Mouse (Mus musculus): ENCODE results near the gene Rdm1.

The Rdm1 gene

GRCm38 (mm10) chr11:101657886-101658750 lies 31.1 kb downstream of the Rdm1 start:
- peak; percentile 69 to 77 for DNase-seq (ENCODE audit: low spot score in 2 of 2)

- peak in 1 of 2 experiments; percentile 45 for DNase-seq (ENCODE audit: low spot score in 2 of 2)
Measured at GRCm38 (mm10) chr11:101658751-101659558, 32.0 kb downstream of the Rdm1 start.

GRCm38 (mm10) chr11:101661191-101661590 lies 34.2 kb downstream of the Rdm1 start:
- no peak for DNase-seq (ENCODE audit: low spot score in 2 of 2)

DNA sequence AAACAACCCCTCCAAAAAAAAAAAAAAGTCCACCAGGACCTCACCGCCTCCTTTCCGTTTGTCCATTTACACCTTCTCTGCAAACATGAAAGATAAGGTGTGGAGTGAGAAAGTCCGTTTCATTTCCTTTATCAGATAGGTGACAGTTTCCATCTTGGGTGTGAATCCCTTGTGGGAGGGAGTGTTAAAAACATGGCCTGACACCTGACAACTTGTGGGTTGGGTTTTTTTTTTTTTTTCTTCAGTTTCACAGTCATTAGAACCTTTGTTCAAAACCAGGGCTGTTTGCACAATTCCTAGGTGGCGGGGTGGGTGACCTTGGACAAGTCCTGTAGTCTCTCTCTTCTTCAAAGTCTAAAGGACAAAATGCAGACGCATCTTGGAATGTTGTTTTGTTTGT lies 34.8 kb downstream of the Rdm1 start:
- DNase-seq (ENCODE audit: low spot score in 2 of 2): no peak

- DNase-seq (ENCODE audit: low spot score in 2 of 2): no peak
Measured at GRCm38 (mm10) chr11:101663229-101664027, 36.4 kb downstream of the Rdm1 start.

DNA sequence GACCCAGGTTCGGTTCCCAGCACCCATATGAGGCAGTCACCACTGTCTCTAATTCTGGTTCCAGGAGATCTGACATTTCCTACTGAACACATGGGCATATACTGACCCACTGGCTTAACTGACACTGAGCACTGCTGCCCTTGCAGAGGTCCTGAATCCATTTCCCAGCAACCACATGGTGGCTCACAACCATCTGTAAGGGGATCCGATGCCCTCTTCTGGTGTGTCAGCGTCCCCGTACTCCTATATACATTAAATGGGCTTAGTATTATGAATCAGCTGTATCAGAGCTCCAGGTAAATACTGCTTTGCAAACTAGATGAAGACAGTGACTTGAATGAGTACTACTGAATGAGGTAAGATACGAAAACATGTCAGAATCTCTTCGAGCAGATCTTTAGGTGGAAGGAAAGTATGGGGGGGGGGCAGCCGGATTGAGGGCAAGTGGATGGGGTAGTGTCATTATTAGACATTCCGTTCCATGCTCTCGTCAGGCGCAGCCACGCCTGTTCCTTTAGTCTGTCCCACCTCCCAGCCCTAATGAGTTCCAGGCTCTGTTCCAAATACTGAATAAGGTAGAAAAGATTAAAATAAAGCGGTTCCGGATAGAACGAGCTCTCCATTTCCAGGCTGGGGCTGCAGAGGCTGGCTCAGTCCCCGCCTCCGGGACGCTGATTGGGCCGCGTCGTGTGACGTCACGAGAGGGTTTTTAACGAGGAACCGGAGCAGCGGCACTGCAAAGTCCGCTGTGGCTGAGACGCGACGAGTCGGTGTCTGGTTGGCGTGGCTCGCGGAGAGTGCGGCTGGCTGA lies 38.0 kb downstream of the Rdm1 start, which contains the start of gene Arl4d:
Gene Arl4d (plus strand): TSS at position 717 of the 811 bp plus-strand sequence.
- peak; percentile 92 to 95 for DNase-seq (ENCODE audit: low spot score in 2 of 2)

GRCm38 (mm10) chr11:101665636-101665992 lies 38.6 kb downstream of the Rdm1 start:
- no peak for DNase-seq (ENCODE audit: low spot score in 2 of 2)

- DNase-seq (ENCODE audit: low spot score in 2 of 2): no peak
Measured at GRCm38 (mm10) chr11:101666626-101667345, 39.8 kb downstream of the Rdm1 start.

DNA sequence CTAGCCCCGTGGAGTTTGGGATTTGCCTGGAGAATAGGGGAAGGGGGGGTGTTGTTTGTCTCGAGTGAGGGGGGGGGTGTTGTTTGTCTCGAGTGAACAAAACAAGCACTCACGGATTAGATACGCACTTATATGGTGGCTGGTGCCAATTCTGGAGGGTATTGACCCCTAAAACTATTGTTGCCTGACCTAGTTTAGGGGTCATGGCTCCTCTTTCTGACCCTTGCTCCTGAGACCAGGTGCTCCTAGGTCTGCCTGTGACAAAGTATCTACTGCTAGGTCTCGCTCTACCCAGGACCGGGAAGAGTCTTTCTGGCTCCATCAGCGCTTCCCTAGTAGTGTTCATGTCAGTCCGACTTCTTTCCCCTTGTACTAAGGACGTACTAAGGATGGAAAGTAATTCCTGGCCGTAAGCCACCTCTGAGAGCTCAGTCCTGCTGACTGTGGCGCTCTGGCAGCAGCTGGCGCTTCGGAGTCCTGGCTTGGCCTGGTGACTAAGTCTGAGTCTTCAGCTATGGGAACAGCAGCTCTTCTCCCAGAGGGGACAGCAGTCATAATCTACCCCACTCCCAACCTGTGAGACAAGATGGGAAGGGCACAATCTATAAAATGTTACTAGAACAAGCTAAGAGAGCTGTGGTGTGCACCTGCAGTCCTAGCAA lies 41.0 kb downstream of the Rdm1 start:
- peak in 1 of 2 experiments; percentile 30 for DNase-seq (ENCODE audit: low spot score in 2 of 2)

- DNase-seq (ENCODE audit: low spot score in 2 of 2): no peak
Measured at GRCm38 (mm10) chr11:101668546-101669261, 41.7 kb downstream of the Rdm1 start.

- DNase-seq (ENCODE audit: low spot score in 2 of 2): no peak
Measured at GRCm38 (mm10) chr11:101670334-101670733, 43.3 kb downstream of the Rdm1 start.

DNA sequence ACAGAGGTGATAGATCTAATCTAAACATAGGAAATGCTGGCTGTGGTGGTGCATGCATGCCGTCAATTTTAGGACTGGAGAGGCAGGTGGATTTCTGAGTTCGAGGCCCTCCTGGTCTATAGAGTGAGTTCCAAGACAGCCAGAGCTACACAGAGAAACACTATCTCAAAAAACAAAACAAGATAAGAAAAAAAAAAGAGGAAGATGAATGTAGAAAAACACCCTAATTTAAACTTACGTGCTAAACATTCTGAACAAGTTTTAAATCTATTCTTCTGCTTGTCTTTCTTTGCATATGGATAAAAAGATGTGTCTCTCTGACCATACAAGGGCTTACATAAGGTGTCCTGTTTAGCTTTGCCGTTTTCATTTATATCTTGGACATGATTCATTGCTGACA lies 44.3 kb downstream of the Rdm1 start:
- DNase-seq (ENCODE audit: low spot score in 2 of 2): no peak

- peak in 1 of 2 experiments; percentile 61 for DNase-seq (ENCODE audit: low spot score in 2 of 2)
Measured at GRCm38 (mm10) chr11:101673010-101673642, 46.1 kb downstream of the Rdm1 start.

- no peak for DNase-seq (ENCODE audit: low spot score in 2 of 2)
Measured at GRCm38 (mm10) chr11:101674106-101674505, 47.1 kb downstream of the Rdm1 start.

DNA sequence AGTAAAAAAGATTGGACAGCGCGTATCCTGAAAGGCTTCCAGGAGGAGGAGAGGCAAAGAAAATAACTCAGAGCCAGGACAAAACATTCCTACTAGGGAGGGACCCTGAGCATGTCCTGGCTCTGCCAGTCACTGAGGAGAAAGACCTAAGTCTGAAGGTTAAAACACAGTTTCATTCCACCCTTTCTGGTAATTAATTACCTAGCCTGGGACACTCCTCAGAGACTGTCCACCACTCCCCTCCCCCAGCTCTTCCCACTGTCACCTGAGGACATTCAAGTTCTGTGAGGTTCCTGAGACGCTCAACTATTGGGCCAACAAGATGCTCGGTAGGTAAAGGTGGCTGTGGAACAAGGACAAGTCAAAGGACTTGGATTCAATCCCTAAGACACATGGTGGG lies 48.4 kb downstream of the Rdm1 start:
- no peak for DNase-seq (ENCODE audit: low spot score in 2 of 2)

DNA sequence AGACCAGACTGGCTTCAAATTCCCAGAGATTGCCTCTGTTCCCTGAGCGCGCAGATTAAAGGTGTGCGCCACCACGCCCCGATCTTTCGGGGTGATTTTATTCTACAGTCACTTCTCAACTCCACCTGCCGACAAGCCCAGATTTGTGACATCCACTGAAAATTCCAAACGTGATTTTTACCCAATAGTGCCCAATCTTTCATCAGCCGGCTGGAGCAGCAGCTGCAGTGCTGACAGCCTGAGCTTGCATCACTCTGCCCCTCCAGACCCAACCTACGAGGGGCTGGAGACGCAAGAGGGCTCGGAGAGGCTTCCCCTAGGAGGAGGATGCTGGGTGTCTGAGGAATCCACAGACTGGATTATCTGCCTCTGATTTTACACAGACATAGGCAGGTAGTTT lies 50.7 kb downstream of the Rdm1 start:
- DNase-seq (ENCODE audit: low spot score in 2 of 2): no peak

DNA sequence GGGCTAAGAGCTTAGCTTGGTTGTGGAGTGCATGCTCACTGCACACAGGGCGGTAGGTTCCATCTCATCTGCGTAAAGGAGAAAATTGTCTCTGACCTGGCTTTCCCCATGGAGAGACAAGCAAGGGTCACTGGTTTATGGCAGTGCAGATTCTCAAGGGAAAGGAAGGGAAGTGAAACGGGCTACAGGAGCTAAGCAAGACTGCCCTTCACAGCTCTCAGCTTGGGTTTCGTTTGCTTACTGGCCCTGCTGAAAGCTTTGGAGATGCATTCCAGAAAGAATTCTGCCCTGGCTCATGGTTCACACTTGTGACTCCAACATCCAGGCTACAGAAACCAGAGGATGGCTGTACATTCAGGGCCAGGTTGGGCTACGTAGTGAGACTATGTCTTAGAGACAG lies 51.8 kb downstream of the Rdm1 start:
- DNase-seq (ENCODE audit: low spot score in 2 of 2): no peak

DNA sequence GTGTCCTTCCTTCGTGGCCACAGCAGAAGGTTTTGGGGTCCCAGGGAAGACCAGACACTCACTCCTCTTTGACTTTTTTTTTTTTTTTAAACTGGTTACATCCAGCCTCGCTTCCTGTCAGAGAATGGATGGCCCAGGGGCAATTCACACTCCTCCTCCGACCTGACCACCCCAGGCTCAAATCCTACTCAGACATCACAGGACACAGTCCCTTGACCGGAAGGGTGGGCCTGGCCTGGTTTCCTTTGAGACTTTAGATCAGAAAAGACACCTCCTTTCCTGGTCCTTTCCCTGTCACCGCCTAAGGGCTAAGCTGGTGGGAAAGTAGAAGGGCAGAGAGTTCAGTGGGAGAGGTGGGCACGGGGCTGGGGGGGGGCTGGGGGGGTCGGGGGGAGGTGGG lies 52.9 kb downstream of the Rdm1 start:
- no peak for DNase-seq (ENCODE audit: low spot score in 2 of 2)
